Mouse (Mus musculus) liver, adult 2 months (tissue): ENCODE measurements around the gene Prdm8. TPM values are rescaled to one million over a fixed set of nuclear protein-coding genes. Genes with fewer than 3 reads are reported as not detected.

Experiments used
- DNase-seq: peaks from one replicate; pipeline ENCODE4 v3.0.0-alpha.2; 2011; ENCODE audit warnings: low read depth, low spot score; ENCODE audit errors: extremely low read depth
- H3K27ac ChIP-seq: fragments of 200-500 bp; replicated peaks from 2 replicates; pipeline ENCODE4 v1.5.1; 2012; ENCODE audit warnings: low read depth, mild to moderate bottlenecking, control low read depth, inconsistent platforms, low read length; ENCODE audit not compliant: insufficient read depth
- H3K27me3 ChIP-seq: fragments of 200-500 bp; 2 replicates; pipeline ENCODE4 v1.6.1; 2012; ENCODE audit warnings: mild to moderate bottlenecking, moderate library complexity, low read length, inconsistent platforms; ENCODE audit not compliant: control insufficient read depth, insufficient read depth
- H3K36me3 ChIP-seq: fragments of 200-500 bp; 2 replicates; pipeline ENCODE4 v1.6.1; 2012; ENCODE audit warnings: low read length, inconsistent platforms; ENCODE audit not compliant: control insufficient read depth, insufficient read depth
- H3K4me1 ChIP-seq: fragments of 200-500 bp; 2 replicates; pipeline ENCODE4 v1.6.1; 2011; ENCODE audit warnings: low read length; ENCODE audit not compliant: control insufficient read depth, insufficient read depth
- H3K4me3 ChIP-seq: fragments of 200-500 bp; 2 replicates; pipeline ENCODE4 v1.5.1; 2011; ENCODE audit warnings: low read depth, mild to moderate bottlenecking, control low read depth, low read length, moderate library complexity; ENCODE audit not compliant: insufficient read depth
- H3K79me2 ChIP-seq: fragments of 200-500 bp; 2 replicates; pipeline ENCODE4 v1.6.1; 2012; ENCODE audit warnings: inconsistent platforms, mild to moderate bottlenecking, low read length, moderate library complexity; ENCODE audit not compliant: control insufficient read depth, insufficient read depth
- H3K9ac ChIP-seq: fragments of 200-500 bp; 2 replicates; pipeline ENCODE4 v1.6.1; 2012; ENCODE audit warnings: low read depth, mild to moderate bottlenecking, control low read depth, inconsistent platforms, low read length
- CTCF ChIP-seq: fragments of 200-500 bp; IDR thresholded peaks from 2 replicates; pipeline ENCODE4 v1.5.1; 2011; ENCODE audit warnings: low read depth, low read length, control low read depth
- POLR2A ChIP-seq: fragments of 200-500 bp; IDR thresholded peaks from 2 replicates; pipeline ENCODE4 v1.6.1; 2011; ENCODE audit warnings: low read length, control low read depth; ENCODE audit not compliant: insufficient read depth; ENCODE audit errors: extremely low read depth
- WGBS: fragments of 180-500 bp; shearing (Covaris S2); methylation state at CpG from one replicate; pipeline ENCODE4 v1.1.7; 2018; 5-methylcytosine and 5-hydroxymethylcytosine counted together
- polyA plus RNA-seq: library from polyadenylated mRNA; depleted of rRNA; stranded (reverse); fragments of >200 nt; gene quantifications from 2 replicates; pipeline ENCODE4 v1.2.3, GENCODE M21; 2012
- total RNA-seq: library from RNA; depleted of rRNA; stranded (reverse); fragments of >200 nt; gene quantifications from 2 replicates; pipeline ENCODE4 v1.2.3, GENCODE M21; 2014

Prdm8 gene
- total and polyA plus RNA-seq, 2 experiments, result not detected

DNA sequence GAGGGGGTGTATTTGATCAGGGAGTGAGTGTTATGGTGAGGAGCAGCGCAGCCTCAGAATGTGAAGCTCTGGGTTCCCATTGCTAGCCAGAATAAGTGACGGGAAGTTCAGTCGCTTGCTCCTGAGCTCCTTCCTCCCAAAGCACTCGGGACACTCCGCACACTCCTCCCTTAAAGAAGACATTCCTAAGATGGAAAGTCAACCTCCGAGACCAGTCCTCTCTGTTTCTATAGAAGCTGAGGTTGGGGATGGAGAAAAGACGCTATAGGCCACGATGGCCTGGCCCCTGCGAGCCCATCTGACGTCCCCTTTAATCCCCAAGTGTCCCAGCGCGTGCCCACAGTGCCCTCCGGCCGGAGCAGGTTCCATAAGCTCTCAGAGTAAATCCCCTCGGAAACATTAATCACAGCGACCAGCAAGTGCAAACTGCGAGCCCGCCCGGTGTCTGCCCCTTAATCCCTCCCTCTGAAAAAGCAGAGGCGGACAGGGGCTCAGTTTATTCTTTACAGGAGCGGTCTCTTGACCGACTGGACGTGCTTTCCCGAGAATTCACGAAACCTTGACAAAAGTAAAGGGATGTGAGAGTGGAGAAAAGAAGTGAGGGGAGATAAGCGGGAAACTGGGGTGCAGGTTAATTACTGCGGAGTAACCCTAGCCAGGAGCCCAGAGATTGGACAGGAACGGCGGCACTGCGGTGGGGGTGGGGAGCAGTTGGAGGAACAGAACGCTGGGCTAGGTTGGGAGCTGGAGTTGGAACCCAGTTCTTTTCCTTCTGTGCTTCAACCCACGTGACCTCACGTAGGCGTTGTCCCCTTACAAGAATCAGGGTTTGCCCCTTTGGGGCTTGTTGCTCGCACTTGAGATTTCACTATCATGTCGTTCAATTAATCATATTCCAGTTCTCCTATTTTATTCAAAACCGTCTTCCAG, 1.6 kb downstream of the Prdm8 start:
- peaks cover 2% of the 10 kb centered on the region; the same call in 1 of the 2 replicates for H3K4me1 ChIP-seq
- WGBS, result 4% methylated on average over 37 of the region's 37 CpGs
- no peak for DNase-seq
- H3K27me3 ChIP-seq, result peaks cover 37% of the 10 kb centered on the region
- no peak overlapping the region for H3K9ac ChIP-seq
- no peaks in the 10 kb centered on the region for H3K36me3 ChIP-seq
- H3K4me3 ChIP-seq, result no peak overlapping the region
- H3K27ac ChIP-seq, result no peak overlapping the region
- no peaks in the 10 kb centered on the region for H3K79me2 ChIP-seq
- TF ChIP-seq POLR2A, result no peak
- no peak for TF ChIP-seq CTCF

DNA sequence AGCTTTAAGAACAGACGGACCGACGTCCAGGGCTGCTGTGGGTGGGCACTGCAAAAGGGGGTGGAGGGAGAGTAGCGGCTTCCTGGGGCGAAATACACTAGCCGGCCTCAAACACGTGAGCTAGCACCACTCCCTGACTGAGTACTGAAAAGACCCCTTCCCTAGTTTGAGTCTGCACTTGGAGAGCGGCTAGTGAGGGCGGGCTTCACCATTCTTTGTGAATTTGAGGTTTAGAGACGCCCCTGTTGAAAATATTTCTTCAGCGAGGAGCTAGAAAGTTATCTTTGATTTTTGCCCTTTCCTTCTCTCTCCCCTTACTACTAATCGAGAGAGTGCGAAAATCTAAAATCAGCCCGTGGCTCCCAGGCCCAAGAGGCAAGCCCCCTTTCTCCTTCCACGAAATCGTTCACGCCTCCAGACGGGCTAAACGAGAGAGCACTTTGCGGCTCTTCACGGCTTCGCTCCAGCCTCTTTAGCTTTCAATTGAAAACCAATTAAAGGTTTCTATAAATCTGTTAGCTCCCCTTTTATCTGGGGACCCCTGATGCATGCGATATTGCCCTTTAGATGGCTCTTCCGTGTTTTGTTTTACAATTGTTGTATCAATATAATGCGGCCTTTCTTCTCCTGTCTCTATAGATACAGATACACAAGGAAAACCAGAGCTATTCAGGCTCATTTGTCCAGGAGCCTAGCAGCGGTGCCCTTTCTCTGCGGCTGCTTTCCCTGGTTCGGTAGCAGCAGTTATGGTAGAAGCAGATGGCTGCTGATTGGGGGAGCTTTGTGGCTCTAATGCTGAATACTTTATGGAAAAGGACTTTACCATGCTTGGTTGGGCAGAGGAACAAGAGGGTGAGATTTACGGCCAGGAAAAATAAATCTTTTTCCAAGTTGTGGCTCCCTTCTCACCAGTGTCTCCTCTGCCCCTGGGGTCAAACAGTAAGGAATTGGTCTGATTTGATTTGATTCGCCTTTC, 2.7 kb downstream of the Prdm8 start:
- Histone ChIP-seq H3K9ac (no peak overlapping the region), H3K36me3 (no peaks in the 10 kb centered on the region), H3K27me3 (peaks cover 37% of the 10 kb centered on the region), H3K27ac (no peak overlapping the region), H3K4me1 (peaks cover 2% of the 10 kb centered on the region; the same call in 1 of the 2 replicates), H3K79me2 (no peaks in the 10 kb centered on the region), H3K4me3 (no peak overlapping the region)
- TF ChIP-seq CTCF (no peak), POLR2A (no peak)
- DNase-seq, result no peak
- WGBS, result 17% methylated on average over 30 of the region's 30 CpGs

DNA sequence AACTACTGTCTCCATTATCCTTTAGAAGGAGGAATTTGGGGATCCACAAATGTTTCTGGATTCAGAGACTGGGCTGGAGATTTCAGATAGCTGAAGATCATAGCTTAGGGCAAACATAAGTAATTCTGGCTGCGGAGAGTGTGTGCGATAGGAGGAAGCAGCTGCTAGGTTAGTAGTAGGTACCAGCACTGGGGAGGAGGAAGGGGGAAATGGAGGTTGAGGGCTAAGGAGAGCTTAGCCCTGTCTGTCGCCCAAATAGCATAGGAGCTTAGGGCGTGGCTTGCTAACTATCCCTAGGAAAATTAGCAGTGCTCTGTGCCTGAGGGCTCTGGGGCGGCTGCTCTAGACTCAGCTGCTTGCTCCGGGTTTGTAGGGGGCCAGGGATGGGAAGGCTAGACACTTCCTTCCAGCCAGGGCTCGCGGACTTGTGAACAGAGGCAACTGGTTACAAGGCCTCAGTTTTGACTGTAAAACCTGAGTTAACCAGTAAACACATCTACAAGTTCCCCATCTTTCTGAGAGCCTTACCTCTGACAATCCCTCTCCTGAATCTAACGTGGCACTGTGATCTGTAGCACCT, 4.7 kb downstream of the Prdm8 start:
- Histone ChIP-seq H3K27ac (no peak overlapping the region), H3K36me3 (no peaks in the 10 kb centered on the region), H3K9ac (no peak overlapping the region), H3K4me1 (peaks cover 2% of the 10 kb centered on the region; the same call in 1 of the 2 replicates), H3K79me2 (no peaks in the 10 kb centered on the region), H3K27me3 (peaks cover 37% of the 10 kb centered on the region), H3K4me3 (no peak overlapping the region)
- DNase-seq, result no peak
- TF ChIP-seq POLR2A (no peak), CTCF (no peak)
- 38% methylated on average over 9 of the region's 9 CpGs for WGBS

DNA sequence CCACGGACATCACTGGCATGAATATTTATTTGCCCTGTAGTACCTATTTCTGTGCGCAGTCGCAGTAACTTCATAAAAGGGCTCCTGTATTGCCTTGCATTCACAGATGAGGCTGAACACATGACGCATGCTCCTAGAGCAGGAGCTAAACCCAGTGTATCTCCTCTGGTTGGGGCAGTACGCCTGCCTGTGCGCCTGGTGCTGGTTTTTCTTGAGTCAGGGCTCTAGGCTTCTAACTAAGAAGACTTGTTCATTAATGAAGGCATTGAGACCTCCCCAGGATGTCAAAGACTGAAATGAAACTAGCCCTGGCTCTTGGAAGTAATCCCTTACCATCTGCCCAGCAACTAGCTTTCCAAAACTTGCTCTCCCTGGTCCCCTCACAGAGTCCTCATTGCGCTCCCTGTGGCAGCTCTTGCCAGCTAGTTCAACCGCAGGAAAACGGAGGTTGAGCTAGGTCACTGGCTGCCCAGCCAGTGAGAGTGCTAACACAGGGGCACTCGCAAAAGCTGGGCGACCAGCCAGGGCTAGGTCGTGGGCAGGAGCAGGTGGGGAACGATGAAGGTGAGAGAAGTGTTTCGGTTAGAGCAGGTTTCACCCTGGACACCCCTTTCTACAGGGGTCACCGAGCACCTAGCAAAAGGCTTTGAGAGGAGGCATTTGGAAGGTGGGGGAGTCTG, 5.6 kb downstream of the Prdm8 start:
- Histone ChIP-seq H3K36me3 (no peaks in the 10 kb centered on the region), H3K9ac (no peak overlapping the region), H3K27me3 (peaks cover 30% of the 10 kb centered on the region; the same call in 1 of the 2 replicates), H3K4me3 (no peak overlapping the region), H3K27ac (no peak overlapping the region), H3K4me1 (peaks cover 2% of the 10 kb centered on the region; the same call in 1 of the 2 replicates), H3K79me2 (no peaks in the 10 kb centered on the region)
- TF ChIP-seq POLR2A, result no peak
- TF ChIP-seq CTCF, result no peak
- DNase-seq, result no peak
- 13% methylated on average over 15 of the region's 15 CpGs for WGBS

DNA sequence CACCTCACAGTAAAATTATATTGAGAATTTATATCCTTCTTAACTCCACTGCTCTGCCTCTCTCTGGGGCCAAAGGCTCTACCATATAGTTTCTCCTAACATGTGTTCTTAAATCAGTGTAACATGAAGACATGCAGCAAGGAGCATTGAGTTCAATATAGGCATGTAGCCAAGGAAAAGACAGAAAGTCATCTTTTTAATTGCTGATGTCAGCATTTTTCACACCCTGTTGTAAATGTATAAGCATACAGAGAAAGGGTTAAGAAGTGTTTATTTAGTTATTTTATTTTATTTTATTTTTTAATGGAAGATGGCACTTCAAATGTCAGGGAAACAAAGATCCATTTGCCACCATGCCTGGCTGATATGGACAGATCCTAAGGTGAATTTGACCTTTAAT, 6.7 kb downstream of the Prdm8 start:
- Histone ChIP-seq H3K79me2 (no peaks in the 10 kb centered on the region), H3K9ac (no peak overlapping the region), H3K4me3 (no peak overlapping the region), H3K36me3 (no peaks in the 10 kb centered on the region), H3K27ac (no peak overlapping the region), H3K27me3 (peaks cover 28% of the 10 kb centered on the region; the same call in 1 of the 2 replicates), H3K4me1 (no peaks in the 10 kb centered on the region)
- DNase-seq, result no peak
- no peak for TF ChIP-seq CTCF
- no peak for TF ChIP-seq POLR2A
